Mouse (Mus musculus): Measurements from ENCODE around the gene 4931406C07Rik. TPM values are rescaled to one million over a fixed set of nuclear protein-coding genes. Genes with fewer than 3 reads are reported as not detected.
A peak's percentile ranks its signal among the peaks of the same experiment; 100 is the strongest.

4931406C07Rik gene
- total RNA-seq, 2 experiments from 2014 or later: 19.5 to 20.6 TPM

GRCm38 (mm10) chr9:15240006-15240405, 66.2 kb downstream of the 4931406C07Rik start:
- no peak for DNase-seq (ENCODE audit: low spot score in 2 of 2)

- DNase-seq (ENCODE audit: low spot score in 2 of 2): peak; percentile 39 to 46
These were observed 67.0 kb downstream of the 4931406C07Rik start, which contains the start of gene Vstm5 for GRCm38 (mm10) chr9:15239042-15239925. Vstm5 (plus strand) TSS chr9:15239045.

GRCm38 (mm10) chr9:15238297-15238990, 67.8 kb downstream of the 4931406C07Rik start:
- no peak for DNase-seq (ENCODE audit: low spot score in 2 of 2)

- no peak for DNase-seq (ENCODE audit: low spot score in 2 of 2)
These were observed 68.5 kb downstream of the 4931406C07Rik start for GRCm38 (mm10) chr9:15237516-15238296.

GRCm38 (mm10) chr9:15235986-15236385, 70.3 kb downstream of the 4931406C07Rik start:
- DNase-seq (ENCODE audit: low spot score in 2 of 2): no peak

GRCm38 (mm10) chr9:15233604-15234003, 72.6 kb downstream of the 4931406C07Rik start:
- DNase-seq (ENCODE audit: low spot score in 2 of 2): no peak

Small RNA genes lying within 50 kb of the gene (microRNA-seq; reads per million reads assigned to microRNA genes)
- gene Gm49349 (not detected), gene mmu-mir-7650 (not detected)

Other genes with a start within 250 kb of the 4931406C07Rik start
- gene Hephl1, start 194.3 kb downstream of the 4931406C07Rik start, total RNA-seq (2021): under 1 TPM; 0.54 to 0.71 TPM
- gene Vstm5, start 67.4 kb downstream of the 4931406C07Rik start, total RNA-seq (2021): 1 to 10 TPM in 1 of 2 experiments, under 1 TPM in 1; 0.81 to 1.3 TPM
- 10 to 100 TPM; 19.8 to 26.0 TPM for gene Med17, start 26.5 kb downstream of the 4931406C07Rik start, total RNA-seq (2021)
- gene Taf1d, start 234 bp downstream of the 4931406C07Rik start, total RNA-seq (2021): 10 to 100 TPM; 66.9 to 89.1 TPM
- 10 to 100 TPM; 13.2 to 18.0 TPM for gene Cep295, start 51.3 kb upstream of the 4931406C07Rik start, total RNA-seq (2021)
- 10 to 100 TPM; 18.9 to 20.3 TPM for gene Smco4, start 187.0 kb upstream of the 4931406C07Rik start, total RNA-seq (2021)